Mouse (Mus musculus) c-Kit-negative CD71-positive TER-119-positive erythroid progenitor cells, embryonic 14.5 days (primary cell): Measurements from ENCODE around the gene Tigd4.

Experiments
- DNase-seq: peaks from one replicate; pipeline ENCODE4 v3.0.0-alpha.2; 2013; ENCODE audit warnings: low read depth, low spot score

Tigd4 gene

GRCm38 (mm10) chr3:84610183-84610710 lies 16.9 kb downstream of the Tigd4 start:
- no peak for DNase-seq

GRCm38 (mm10) chr3:84615050-84615855 lies 21.9 kb downstream of the Tigd4 start:
- no peak for DNase-seq

- no peak for DNase-seq
These were observed 22.5 kb downstream of the Tigd4 start for GRCm38 (mm10) chr3:84615856-84616225.

GRCm38 (mm10) chr3:84618627-84619026 lies 25.3 kb downstream of the Tigd4 start:
- no peak for DNase-seq

- no peak for DNase-seq
These were observed 25.7 kb downstream of the Tigd4 start for GRCm38 (mm10) chr3:84619056-84619455.

GRCm38 (mm10) chr3:84619725-84620124 lies 26.4 kb downstream of the Tigd4 start:
- no peak for DNase-seq

- DNase-seq, result no peak
These were observed 28.7 kb downstream of the Tigd4 start for GRCm38 (mm10) chr3:84622026-84622425.

- DNase-seq, result no peak
These were observed 38.2 kb downstream of the Tigd4 start for GRCm38 (mm10) chr3:84631586-84631985.

GRCm38 (mm10) chr3:84637095-84637494 lies 43.7 kb downstream of the Tigd4 start:
- DNase-seq, result no peak

GRCm38 (mm10) chr3:84637890-84638578 lies 44.7 kb downstream of the Tigd4 start:
- no peak for DNase-seq

GRCm38 (mm10) chr3:84638858-84639257 lies 45.5 kb downstream of the Tigd4 start:
- DNase-seq, result no peak

GRCm38 (mm10) chr3:84639767-84640500 lies 46.6 kb downstream of the Tigd4 start:
- no peak for DNase-seq

- no peak for DNase-seq
These were observed 47.2 kb downstream of the Tigd4 start for GRCm38 (mm10) chr3:84640536-84640935.

- no peak for DNase-seq
These were observed 48.0 kb downstream of the Tigd4 start for GRCm38 (mm10) chr3:84641391-84641790.

- DNase-seq, result no peak
These were observed 49.6 kb downstream of the Tigd4 start for GRCm38 (mm10) chr3:84642942-84643341.

GRCm38 (mm10) chr3:84645156-84646006 lies 52.0 kb downstream of the Tigd4 start:
- no peak for DNase-seq

- DNase-seq, result no peak
These were observed 52.6 kb downstream of the Tigd4 start for GRCm38 (mm10) chr3:84646007-84646290.

GRCm38 (mm10) chr3:84646331-84646845 lies 53.0 kb downstream of the Tigd4 start:
- DNase-seq, result no peak
